Mouse (Mus musculus) large intestine, adult 2 months (tissue): ENCODE data around the gene Gm17545. TPM values are rescaled to one million over a fixed set of nuclear protein-coding genes. Genes with fewer than 3 reads are reported as not detected.

Experiments
- DNase-seq: peaks from one replicate; pipeline ENCODE4 v3.0.0-alpha.2; 2012; ENCODE audit warnings: low read depth, low spot score
- WGBS: fragments of 180-500 bp; shearing (Covaris S2); methylation state at CpG from one replicate; pipeline ENCODE4 v1.1.7; 2018; 5-methylcytosine and 5-hydroxymethylcytosine counted together
- polyA plus RNA-seq: library from polyadenylated mRNA; depleted of rRNA; stranded (reverse); fragments of >200 nt; gene quantifications from 2 replicates; pipeline ENCODE4 v1.2.3, GENCODE M21; 2012; rRNA removed

Gene Gm17545
- polyA plus RNA-seq, 1 experiment: not detected

DNA sequence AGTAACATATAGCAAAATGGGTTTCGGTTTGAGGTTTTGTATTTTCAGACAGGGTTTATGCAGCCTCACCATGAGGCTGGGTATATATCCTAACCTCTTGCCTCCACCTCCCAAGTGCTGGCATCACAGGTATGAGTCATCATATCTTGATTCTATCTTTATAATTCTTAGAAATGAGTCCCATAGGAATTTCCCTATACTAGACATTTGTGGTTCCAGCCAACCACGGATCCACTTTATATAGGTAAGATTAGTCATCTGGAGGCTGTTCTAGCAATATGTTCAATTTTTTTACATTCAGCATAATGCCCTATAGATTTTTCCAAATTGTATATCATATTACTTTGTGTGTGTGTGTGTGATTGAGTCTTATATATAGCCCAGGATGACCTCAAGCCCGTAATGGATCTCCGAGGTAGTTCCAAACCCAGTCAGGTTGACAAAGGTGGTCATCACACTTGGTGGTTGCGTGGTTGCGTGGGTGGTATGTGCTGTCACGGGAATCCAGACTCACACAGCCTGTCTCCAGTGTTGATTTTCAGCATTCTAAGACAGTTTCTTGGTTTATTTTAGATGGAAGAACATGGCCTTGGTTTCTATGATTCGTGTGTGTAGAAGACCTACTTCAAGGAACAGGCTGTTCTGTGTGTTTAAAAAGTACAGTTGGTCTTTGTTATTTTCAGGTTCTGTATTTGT, 29.9 kb downstream of the Gm17545 start:
- 92% methylated on average over 8 of the region's 8 CpGs for WGBS
- no peak for DNase-seq

DNA sequence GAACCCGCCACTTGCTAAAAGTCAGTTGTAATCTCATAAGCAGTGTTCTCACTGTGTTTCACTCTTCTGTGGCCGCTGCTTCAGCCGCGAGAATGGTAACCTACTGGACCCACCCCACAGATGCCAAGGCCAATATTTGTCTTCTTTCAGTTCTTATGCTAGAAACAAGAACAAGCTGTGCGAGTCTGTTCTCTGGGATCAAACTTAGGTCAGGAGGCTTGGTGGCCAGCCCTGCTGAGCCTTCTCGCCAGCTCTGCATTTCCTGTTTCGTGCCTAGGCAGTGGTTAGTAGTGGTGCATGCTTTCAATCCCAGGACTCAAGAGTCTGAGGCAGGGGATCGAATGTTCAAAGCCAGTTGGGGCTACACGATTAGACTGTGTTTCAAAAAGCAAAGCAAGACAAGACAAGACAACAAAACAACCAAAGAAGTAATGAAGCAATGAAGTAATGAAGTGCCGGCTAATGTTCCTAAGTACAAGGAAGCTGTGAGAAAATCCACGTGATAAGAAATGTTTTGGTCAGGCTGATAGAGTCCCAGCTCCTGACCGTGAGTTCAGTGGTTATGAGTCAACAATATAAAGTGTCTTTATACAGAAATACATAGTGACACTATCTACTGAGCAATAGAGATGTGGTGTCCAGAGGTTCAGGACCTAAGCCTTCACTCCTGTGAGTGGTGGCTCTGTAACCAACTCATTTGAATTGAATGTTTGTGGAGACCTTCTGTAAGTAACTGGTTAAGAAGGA, 30.6 kb downstream of the Gm17545 start:
- no peak for DNase-seq
- 82% methylated on average over 12 of the region's 12 CpGs for WGBS

DNA sequence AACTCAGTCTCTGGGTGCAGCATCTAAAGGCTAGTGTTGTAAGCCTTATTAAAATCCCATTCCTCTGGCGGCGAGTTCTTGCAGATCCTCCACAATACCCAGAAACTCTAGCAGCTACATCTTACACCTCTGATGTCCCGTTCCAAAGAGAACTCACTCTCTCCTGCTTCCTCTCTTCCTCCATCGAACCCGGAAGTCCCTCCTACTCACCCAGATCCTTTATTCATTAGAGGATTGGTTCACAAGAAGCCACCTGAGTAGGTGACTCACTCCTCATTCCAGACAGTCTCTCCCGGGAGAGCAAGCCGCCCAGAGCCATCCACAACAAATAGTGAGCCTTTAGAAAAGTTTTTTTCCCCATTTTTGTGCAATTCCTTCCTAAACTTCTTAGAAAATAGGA, 32.1 kb downstream of the Gm17545 start:
- DNase-seq: no peak
- WGBS: 81% methylated on average over 7 of the region's 7 CpGs

DNA sequence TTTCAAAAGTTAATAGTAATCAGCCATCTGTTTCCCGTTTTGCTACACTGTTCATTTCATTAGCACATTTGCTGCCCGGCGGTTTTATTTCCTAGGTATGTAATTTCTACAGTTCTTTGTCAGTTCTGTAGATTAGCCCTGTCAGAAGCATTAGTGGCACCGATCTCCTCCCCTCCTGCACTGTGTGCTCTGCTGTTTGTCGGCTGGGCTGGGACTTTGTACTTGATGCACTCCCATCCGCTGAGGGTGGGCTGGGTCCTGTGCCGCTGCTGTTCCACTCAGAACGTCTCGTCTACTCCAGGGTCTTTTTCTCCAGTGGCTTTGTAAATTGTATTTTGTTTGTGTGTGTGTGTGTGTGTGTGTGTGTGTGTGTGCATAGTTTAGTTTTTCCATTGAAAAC, 34.9 kb downstream of the Gm17545 start:
- WGBS: 57% methylated on average over 9 of the region's 9 CpGs
- no peak for DNase-seq

DNA sequence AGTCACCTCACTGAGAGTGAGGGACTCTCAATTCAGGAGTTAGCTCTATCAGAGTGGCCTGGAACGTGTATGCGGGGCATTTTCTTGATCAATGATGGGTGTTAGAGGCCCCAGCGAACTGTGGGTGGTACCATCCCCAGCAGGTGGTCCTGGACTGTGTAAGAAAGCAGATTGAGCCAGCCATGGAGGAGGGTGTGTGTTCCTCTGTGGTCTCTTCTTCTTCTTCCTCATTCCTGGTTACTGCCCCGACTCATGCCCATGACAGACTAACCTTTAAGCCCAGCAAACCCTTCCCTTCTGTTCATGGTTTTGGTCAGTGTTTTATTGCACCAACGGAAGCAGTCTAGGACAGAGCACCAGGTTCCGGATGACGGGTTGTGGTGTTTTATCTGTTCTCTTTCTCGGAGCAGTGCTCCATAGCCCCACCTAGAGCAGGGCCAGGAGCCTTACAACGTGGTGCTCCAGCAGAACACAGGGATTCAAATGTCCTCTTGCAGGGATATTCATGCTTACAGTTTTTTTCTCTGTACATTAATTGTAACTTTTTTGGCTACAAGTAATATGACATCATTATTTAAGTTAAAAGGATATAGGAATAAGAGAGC, 40.2 kb downstream of the Gm17545 start:
- WGBS: 84% methylated on average over 9 of the region's 9 CpGs
- DNase-seq: no peak

GRCm38 (mm10) chr9:22495133-22495532, 41.0 kb downstream of the Gm17545 start:
- WGBS: 88% methylated on average over 2 of the region's 2 CpGs
- DNase-seq: no peak

DNA sequence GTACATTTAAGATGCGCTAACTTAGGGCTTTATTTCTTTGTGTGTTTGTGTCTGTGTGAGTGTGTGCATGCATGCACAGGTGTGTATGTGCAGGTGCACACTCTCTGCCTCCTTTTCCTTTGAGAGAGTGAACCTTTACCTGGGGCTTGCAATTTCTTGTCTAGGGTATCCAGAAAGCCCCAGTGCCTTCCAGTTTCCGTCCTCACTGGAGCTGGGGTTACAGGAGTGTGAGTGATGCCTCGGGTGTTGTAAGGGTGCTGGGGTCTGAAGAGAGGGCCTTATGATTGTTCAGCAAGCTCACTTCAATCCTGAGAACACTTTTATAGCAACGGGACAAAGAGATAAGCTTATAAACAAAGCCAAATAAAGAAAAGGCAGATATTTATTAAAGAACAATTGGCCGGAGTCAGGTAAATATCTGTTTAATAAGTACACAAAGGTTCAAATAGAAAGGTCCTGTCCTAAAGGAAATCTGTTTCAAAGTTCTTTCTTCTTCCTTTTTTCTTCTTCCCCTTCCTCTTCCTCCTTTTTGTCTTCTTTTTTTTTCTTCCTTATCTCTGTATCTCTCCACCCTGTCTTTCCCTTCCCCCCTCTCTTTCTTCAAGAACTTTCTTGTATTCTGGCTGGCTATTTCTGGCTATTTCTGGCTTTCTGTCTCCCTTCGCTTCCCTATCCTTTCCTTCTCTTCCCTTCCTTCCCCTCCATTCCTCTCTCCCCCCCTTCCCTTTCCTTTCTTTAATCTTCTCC, 43.1 kb downstream of the Gm17545 start:
- 72% methylated on average over 6 of the region's 6 CpGs for WGBS
- DNase-seq: no peak

DNA sequence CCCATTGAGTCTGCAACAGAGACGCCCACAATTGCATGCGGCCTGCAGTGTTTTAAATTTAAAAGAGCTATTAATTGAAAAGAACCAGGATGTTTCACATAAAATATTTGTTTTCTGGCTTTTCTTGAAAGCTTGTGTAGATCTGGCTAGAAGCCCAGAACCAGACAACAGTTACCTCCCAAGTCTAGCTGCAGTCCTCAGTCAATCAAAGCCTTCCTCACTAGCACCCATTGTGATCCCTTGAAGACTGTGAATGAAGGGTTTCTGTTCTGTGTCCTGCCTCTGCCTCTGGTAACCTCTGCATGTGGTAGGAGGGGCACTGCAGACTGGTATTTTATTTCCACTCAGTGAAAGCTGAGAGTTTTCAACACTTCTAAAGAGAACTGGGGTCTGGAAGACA, 48.9 kb downstream of the Gm17545 start:
- DNase-seq: no peak
- WGBS: 68% methylated on average over 2 of the region's 2 CpGs

DNA sequence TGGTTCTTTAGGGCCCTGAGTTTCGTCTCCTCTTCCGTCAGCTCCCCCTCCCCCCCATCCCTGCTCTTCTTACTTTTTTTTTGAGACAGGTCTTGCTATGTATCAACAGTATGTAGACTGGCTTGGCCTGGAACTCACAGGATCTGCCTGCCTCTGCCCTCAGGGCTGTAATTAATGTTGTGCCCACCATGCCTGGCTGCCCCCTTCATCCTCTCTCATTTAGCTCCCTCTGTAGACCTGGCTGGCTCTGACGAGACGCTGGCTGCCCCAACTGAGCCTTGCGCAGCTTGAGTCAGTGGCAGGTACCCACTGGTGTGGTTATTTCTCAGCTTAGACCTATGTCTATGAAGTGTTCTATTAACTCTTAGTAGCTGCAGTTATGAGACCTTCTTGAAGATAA, 49.5 kb downstream of the Gm17545 start:
- WGBS: 90% methylated on average over 5 of the region's 5 CpGs
- no peak for DNase-seq

DNA sequence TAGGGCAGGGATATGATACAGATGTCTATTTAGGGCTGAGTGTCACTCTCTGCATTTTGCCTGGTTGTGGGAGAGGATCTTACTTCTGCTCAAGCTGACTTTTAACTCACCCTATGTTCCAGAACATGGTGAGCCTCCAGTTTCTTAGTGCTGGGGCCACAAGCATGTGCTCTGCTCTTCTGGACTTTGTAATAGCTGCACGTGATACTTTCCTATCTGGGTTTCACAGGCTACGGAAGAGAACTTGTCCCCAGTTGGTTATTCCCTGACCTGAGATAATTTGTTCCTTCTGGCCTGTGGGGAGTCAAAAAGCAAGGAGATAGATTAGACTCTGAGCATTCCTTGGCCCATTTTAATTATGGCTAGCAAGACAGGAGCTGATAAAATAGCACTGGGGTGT, 51.5 kb downstream of the Gm17545 start:
- WGBS: 85% methylated on average over 2 of the region's 2 CpGs
- no peak for DNase-seq

Other genes with a start within 250 kb of the Gm17545 start
- 5.8 and 11.2 TPM in 2 replicates for gene Zfp809, start 228.6 kb upstream of the Gm17545 start, polyA plus RNA-seq
- 0.57 and 0.67 TPM in 2 replicates for gene Zfp599, start 194.4 kb upstream of the Gm17545 start, polyA plus RNA-seq
- 2.8 and 4.9 TPM in 2 replicates for gene Zfp810, start 146.6 kb upstream of the Gm17545 start, polyA plus RNA-seq
- gene Anln, start 65.1 kb upstream of the Gm17545 start, polyA plus RNA-seq: 3.4 and 3.8 TPM in 2 replicates
- gene 9530077C05Rik, start 42.8 kb upstream of the Gm17545 start, polyA plus RNA-seq: 0.26 and 0.66 TPM in 2 replicates
- 40.7 and 52.2 TPM in 2 replicates for gene Rp9, start 15.5 kb downstream of the Gm17545 start, polyA plus RNA-seq
- gene Bbs9, start 21.4 kb downstream of the Gm17545 start, polyA plus RNA-seq: 4.2 and 4.8 TPM in 2 replicates